Mouse (Mus musculus): ENCODE data around the gene Hdc.

DNA sequence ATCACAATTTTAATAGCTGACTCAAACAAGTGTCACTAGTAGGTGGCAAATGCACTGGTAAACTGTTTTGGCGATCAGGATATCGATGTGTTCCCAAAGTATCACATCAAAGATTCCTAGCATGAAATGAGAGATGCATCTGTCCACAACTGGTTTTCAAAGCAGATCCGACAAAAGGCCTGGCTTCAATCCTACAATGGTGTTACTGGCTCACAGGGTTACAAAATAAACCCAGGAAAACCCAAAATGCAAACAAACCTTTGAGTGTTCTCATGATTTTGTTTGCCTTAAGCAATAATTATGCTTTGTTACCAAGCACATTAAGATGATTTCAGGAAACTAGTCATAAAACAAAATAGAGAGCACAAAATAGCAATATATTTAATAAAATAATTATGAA, 28.7 kb upstream of the Hdc start:
- TF ChIP-seq GATA1 (IDR thresholded peaks at IDR 0.05; ENCODE audit: low read depth, low read length) (no peak), USF2 (IDR thresholded peaks at IDR 0.05; ENCODE audit: borderline replicate concordance in 1 of 2, insufficient read depth in 1 of 2, low read depth in 1 of 2, low read length in 2 of 2) (no peak), ZKSCAN1 (IDR thresholded peaks at IDR 0.05; ENCODE audit: low read depth, low read length) (no peak), KAT2A (conservative IDR thresholded peaks at IDR 0.05; ENCODE audit: low read depth, low read length) (no peak), GABPA (IDR thresholded peaks at IDR 0.05; ENCODE audit: low read depth, low read length) (no peak), POLR2A (IDR thresholded peaks at IDR 0.05; ENCODE audit: control insufficient read depth in 1 of 2, insufficient read depth in 1 of 2, low read depth in 1 of 2, low read length in 2 of 2, poor library complexity in 1 of 2) (no peak), CTCF (IDR thresholded peaks at IDR 0.05 in 2 of 3, conservative IDR thresholded peaks at IDR 0.05 in 1 of 3; ENCODE audit: control insufficient read depth in 1 of 3, insufficient read depth in 1 of 3, low read depth in 2 of 3, low read length in 3 of 3, poor library complexity in 1 of 3, severe bottlenecking in 1 of 3) (no peak), ZNF384 (IDR thresholded peaks at IDR 0.05; ENCODE audit: low read depth, low read length) (no peak), NRF1 (IDR thresholded peaks at IDR 0.05; ENCODE audit: insufficient read depth, low read depth, low read length, poor library complexity, severe bottlenecking) (no peak), MYC (IDR thresholded peaks at IDR 0.05; ENCODE audit: low read depth, low read length) (no peak), MAX (IDR thresholded peaks at IDR 0.05; ENCODE audit: low read length) (no peak), POLR2AphosphoS5 (IDR thresholded peaks at IDR 0.05; ENCODE audit: borderline replicate concordance, low read depth, low read length) (no peak), RCOR1 (IDR thresholded peaks at IDR 0.05; ENCODE audit: low read depth, low read length) (no peak)
